Mouse (Mus musculus): ENCODE measurements around the gene Slc2a9. TPM values are rescaled to one million over a fixed set of nuclear protein-coding genes. Genes with fewer than 3 reads are reported as not detected.

The Slc2a9 gene
- polyA plus RNA-seq, 1 experiment from 2014 or later = 1.8 TPM

DNA sequence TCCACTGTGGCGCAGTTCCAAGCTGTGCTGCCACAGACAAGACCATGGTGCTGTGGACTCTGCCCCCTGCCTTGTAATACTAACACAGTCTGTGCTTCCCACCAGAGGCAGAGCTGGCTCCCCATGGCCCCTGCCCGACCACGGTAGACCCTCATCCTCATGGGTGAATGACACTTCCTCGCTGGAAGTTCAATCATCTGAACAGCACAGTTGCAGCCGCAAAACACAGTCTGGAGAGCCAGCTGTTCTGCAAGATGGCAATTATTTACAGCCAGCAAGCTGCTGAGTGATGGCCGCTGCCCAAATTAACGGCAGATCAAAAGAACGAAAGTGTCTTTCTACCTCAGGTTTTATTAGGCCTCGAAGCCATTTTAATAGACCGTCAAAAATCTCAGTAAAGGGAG lies 114.5 kb downstream of the Slc2a9 start:
- ATAC-seq = no peak
- Histone ChIP-seq H3K4me2 (replicated peaks) (no peak overlapping the region), H3K36me3 (no peaks in the 10 kb centered on the region), H3K9ac (no peak overlapping the region), H3K9me3 (no peaks in the 10 kb centered on the region), H3K4me3 (replicated peaks) (no peak overlapping the region), H3K27me3 (replicated peaks) (no peaks in the 10 kb centered on the region), H3K4me1 (replicated peaks) (no peaks in the 10 kb centered on the region), H3K27ac (no peak overlapping the region)
- 29% methylated on average over 10 of the region's 10 CpGs for WGBS

DNA sequence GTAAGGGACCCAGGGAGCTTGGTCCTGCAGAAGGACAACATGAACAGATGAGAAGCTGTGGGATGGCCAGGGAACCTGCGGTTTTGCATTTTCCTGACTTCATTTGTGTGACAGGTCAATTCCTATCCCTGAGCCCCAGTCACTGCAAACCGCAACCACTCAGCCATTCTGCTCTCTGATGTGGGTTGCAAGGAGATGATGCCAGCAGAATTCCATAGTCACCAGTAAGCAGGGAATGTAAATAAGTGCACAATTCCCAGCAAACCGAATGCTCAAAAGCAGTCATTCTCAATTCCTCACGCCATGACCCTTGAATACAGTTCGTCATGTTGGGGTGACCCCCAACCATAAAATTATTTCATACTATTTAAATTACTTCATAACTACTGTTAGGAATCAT lies 123.0 kb downstream of the Slc2a9 start:
- Histone ChIP-seq H3K9me3 (no peaks in the 10 kb centered on the region), H3K36me3 (no peaks in the 10 kb centered on the region), H3K4me1 (replicated peaks) (no peaks in the 10 kb centered on the region), H3K27ac (no peak overlapping the region), H3K4me2 (replicated peaks) (no peak overlapping the region), H3K9ac (no peak overlapping the region), H3K4me3 (replicated peaks) (no peak overlapping the region), H3K27me3 (replicated peaks) (no peaks in the 10 kb centered on the region)
- ATAC-seq = no peak
- 95% methylated on average over 5 of the region's 5 CpGs for WGBS

DNA sequence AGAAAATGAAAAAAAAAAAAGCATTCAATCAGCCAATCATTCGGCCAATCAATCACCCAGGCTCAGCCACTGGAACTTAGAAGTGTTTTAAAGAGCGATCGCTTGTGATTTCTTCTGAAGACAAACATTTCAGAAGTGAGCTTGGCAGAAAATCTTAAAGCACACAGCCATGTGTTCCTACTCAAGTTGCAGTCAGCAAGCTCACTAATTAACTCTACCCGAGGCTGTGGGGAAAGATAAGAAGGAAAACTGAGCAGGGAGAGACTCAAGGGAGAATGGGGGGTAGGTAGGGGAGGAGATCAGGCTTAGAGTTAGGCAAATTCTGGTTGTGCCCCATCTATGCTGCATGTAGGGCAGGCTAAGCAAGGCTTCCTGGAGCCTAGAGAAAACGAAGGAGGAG lies 130.6 kb downstream of the Slc2a9 start:
- no peak for ATAC-seq
- Histone ChIP-seq H3K27me3 (replicated peaks) (no peaks in the 10 kb centered on the region), H3K9me3 (no peaks in the 10 kb centered on the region), H3K9ac (no peak overlapping the region), H3K4me1 (replicated peaks) (no peaks in the 10 kb centered on the region), H3K4me3 (replicated peaks) (no peak overlapping the region), H3K4me2 (replicated peaks) (no peak overlapping the region), H3K27ac (no peak overlapping the region), H3K36me3 (no peaks in the 10 kb centered on the region)
- WGBS = 31% methylated on average over 5 of the region's 5 CpGs

DNA sequence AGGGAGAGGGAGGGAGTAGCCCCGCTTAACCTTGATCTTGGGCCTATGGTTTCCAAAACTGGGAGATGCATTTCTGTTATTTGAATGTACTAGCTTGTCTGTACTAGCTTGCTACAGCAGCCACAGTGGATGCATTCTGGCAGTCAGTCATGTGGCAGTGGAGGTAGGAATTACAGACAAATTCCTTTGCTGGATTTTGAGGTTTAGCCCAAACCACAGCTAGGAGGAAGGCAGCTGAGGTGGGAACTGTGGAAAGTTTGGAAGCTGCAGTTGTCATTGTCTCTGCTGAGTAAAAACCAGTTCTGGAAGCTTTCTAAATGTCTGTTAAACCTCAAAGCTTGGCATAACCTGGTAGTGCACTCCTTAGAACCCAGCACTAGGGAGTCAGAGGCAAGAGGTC lies 131.6 kb downstream of the Slc2a9 start:
- no peak overlapping the region for H3K4me2 ChIP-seq (replicated peaks)
- no peaks in the 10 kb centered on the region for H3K36me3 ChIP-seq
- H3K27ac ChIP-seq = no peak overlapping the region
- H3K4me3 ChIP-seq (replicated peaks) = no peak overlapping the region
- H3K4me1 ChIP-seq (replicated peaks) = peaks cover 8% of the 10 kb centered on the region
- WGBS = 69% methylated on average over 1 of the region's 1 CpGs
- no peaks in the 10 kb centered on the region for H3K27me3 ChIP-seq (replicated peaks)
- no peak overlapping the region for H3K9ac ChIP-seq
- no peak for ATAC-seq
- no peaks in the 10 kb centered on the region for H3K9me3 ChIP-seq

DNA sequence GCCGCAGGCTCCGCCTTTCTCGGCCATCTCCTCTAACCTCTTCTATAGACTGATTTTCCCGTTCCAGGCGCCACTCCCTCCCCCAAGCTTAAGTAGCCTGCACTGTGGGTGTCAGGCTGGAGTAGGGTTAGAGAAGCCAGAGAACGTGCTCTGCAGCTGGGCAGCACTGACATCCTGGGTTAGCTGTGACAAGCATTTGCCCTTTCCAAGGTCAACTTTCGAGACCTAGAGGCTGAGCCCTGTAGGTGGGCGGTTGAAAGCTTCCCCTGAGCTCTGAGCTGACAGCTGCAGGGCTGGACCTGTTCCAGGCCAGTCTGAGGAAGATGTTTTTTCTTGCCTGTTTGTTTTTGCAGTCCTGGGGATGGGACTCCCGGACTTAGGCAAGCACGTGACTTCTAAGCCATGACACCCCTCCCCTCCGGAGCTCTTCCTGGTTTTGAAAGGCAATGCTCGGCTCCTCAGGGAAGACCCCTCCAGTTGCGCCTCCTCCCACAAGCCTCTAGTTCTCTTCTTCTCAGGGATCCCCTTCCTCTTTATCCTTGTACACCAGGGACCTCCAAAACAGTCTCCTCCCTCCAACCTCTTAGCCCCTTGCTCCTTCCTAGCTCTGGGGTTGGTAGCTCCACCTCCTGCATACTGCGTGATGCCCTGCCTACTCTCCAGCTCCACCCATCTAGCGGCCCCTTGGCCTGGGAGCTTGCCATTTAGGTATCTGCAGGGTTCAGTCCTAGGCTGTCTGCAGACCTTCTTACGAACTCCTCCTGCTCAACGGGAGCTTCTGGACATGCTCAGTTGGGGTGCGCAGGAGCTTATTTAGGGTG lies 136.1 kb downstream of the Slc2a9 start:
- H3K4me2 ChIP-seq (replicated peaks) = peak overlapping the region; percentile 64
- ATAC-seq = peak; percentile 85
- H3K36me3 ChIP-seq = no peaks in the 10 kb centered on the region
- H3K27me3 ChIP-seq (replicated peaks) = no peaks in the 10 kb centered on the region
- WGBS = 9% methylated on average over 18 of the region's 18 CpGs
- H3K9ac ChIP-seq = peak overlapping the region; percentile 24; the same call in 1 of the 2 replicates
- H3K27ac ChIP-seq = peak overlapping the region; percentile 60
- peak overlapping the region; percentile 34 for H3K4me3 ChIP-seq (replicated peaks)
- peaks cover 10% of the 10 kb centered on the region for H3K4me1 ChIP-seq (replicated peaks)
- H3K9me3 ChIP-seq = no peaks in the 10 kb centered on the region

DNA sequence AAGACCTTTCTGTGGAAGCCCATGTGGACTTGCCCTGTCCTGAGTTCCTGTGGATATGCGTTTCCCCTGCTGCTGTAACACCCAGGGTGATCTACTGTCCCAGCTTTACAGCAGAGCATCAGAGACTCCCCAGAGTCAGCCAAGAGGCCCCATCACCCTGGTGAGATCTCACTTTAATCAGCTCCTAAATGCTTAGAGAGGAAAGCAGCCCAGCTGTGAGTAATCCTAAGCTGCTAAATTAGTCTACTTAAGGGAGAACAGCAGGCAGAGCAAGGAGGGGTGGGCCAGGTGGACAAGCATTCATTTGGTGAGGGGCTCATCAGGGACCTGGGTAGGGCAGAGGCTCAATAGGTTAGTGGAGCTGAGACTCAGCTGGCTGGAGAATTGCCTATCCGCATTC lies 137.4 kb downstream of the Slc2a9 start:
- no peaks in the 10 kb centered on the region for H3K36me3 ChIP-seq
- no peak overlapping the region for H3K9ac ChIP-seq
- peaks cover 10% of the 10 kb centered on the region for H3K4me1 ChIP-seq (replicated peaks)
- H3K27me3 ChIP-seq (replicated peaks) = no peaks in the 10 kb centered on the region
- no peak overlapping the region for H3K4me3 ChIP-seq (replicated peaks)
- no peak overlapping the region for H3K4me2 ChIP-seq (replicated peaks)
- H3K27ac ChIP-seq = no peak overlapping the region
- no peak for ATAC-seq
- H3K9me3 ChIP-seq = no peaks in the 10 kb centered on the region
- WGBS = 62% methylated on average over 2 of the region's 2 CpGs

DNA sequence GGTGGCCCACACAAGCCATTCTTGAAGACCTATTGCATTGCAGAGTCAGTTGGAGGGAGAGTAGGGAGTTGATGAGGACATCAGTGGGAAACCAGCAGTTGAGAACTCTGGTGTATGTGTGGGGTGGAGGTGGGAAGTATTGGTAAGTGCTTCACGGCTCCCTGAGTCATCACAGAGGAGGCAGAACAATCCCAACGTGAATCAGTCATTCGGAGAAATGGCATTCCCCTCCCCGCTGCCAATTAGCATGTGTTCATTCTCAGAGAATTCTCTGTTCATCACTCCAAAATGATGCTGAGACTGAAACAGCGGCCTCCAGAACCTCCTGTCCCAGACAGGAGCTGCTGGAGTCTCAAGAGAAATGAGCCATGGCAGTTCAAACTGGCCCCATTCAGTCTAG lies 138.5 kb downstream of the Slc2a9 start:
- Histone ChIP-seq H3K9ac (no peak overlapping the region), H3K4me3 (replicated peaks) (no peak overlapping the region), H3K9me3 (no peaks in the 10 kb centered on the region), H3K4me1 (replicated peaks) (peaks cover 10% of the 10 kb centered on the region), H3K27ac (no peak overlapping the region), H3K27me3 (replicated peaks) (no peaks in the 10 kb centered on the region), H3K4me2 (replicated peaks) (no peak overlapping the region), H3K36me3 (no peaks in the 10 kb centered on the region)
- 78% methylated on average over 5 of the region's 5 CpGs for WGBS
- no peak for ATAC-seq

DNA sequence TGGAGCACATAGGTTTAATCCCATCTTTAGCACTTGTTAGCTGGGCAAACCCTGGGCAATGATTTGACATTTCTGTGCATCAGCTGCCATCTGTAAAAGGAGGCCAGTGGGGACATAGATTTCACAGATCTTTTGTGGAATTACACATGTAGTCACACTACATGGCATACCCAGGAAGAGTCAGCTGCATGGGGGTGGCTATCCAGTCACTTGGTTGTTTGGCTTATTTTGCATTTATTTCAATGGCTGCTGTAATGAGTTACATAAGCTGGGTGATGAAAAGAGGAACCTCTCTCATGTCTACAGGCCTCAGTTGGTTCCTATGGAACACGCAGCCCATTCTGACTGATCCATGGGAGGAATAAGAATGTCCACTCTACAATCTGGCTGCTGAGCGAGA lies 143.2 kb downstream of the Slc2a9 start:
- 80% methylated on average over 2 of the region's 2 CpGs for WGBS
- no peak overlapping the region for H3K4me3 ChIP-seq (replicated peaks)
- no peak for ATAC-seq

DNA sequence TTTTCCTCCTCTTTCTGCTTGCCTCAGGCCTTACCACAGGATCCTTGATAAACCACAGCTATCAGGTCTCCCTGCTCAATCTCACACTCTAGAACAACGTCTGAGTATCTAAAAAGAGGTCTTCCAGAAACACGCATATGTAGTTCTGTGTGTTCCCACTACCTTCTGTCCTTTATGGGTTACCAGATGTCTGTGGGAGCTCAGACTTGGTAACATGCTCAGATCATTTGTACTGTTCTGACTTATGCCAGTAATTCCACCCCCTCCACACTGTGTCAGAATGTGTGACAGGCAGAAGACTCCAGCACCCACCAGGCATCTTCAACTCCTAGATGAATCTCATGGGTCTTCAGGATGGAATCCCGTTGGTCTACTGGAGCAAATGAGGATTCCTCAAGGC lies 146.0 kb downstream of the Slc2a9 start:
- H3K27me3 ChIP-seq (replicated peaks) = no peaks in the 10 kb centered on the region
- no peak overlapping the region for H3K4me2 ChIP-seq (replicated peaks)
- 84% methylated on average over 3 of the region's 3 CpGs for WGBS
- H3K9me3 ChIP-seq = no peaks in the 10 kb centered on the region
- H3K27ac ChIP-seq = no peak overlapping the region
- no peaks in the 10 kb centered on the region for H3K36me3 ChIP-seq
- no peak for ATAC-seq
- H3K4me3 ChIP-seq (replicated peaks) = no peak overlapping the region
- no peaks in the 10 kb centered on the region for H3K4me1 ChIP-seq (replicated peaks)
- H3K9ac ChIP-seq = no peak overlapping the region

More for the DNA sequence above, 143.2 kb downstream of the Slc2a9 start:
- H3K9ac ChIP-seq = no peak overlapping the region
- H3K4me2 ChIP-seq (replicated peaks) = no peak overlapping the region
- H3K27ac ChIP-seq = no peak overlapping the region
- H3K27me3 ChIP-seq (replicated peaks) = no peaks in the 10 kb centered on the region
- no peaks in the 10 kb centered on the region for H3K9me3 ChIP-seq
- no peaks in the 10 kb centered on the region for H3K4me1 ChIP-seq (replicated peaks)
- no peaks in the 10 kb centered on the region for H3K36me3 ChIP-seq

DNA sequence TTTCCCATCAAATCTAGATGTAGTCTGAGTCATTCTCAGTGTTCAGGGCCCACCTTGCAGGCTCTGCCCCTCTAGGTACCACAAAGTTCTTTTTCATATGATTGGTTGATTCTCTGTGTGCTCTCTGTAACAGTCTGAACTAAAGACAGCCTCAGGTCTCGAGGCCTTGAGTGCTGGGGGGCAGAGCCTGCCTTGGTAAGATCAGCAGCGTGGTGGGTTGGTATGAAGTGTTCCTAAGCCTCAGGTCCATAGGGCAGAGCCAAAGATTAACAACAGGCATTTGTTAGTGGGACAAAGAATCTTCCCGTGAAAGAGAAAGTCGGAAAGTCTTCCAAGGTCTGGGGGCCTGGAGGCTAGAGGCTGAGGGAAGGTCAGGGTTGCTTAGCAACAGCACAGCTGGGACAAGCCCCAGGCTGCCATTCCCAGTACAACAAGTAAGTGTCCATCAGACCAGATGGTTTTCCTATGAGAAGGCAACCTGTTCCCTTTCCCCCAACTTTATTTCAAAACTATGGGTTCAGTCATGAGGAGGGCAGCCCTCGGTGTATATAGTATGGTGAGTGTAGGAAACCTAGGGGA lies 152.5 kb downstream of the Slc2a9 start:
- Histone ChIP-seq H3K27me3 (replicated peaks) (no peaks in the 10 kb centered on the region), H3K4me2 (replicated peaks) (no peak overlapping the region), H3K36me3 (no peaks in the 10 kb centered on the region), H3K27ac (no peak overlapping the region), H3K9ac (no peak overlapping the region), H3K4me1 (replicated peaks) (no peaks in the 10 kb centered on the region), H3K9me3 (no peaks in the 10 kb centered on the region), H3K4me3 (replicated peaks) (no peak overlapping the region)
- WGBS = 49% methylated on average over 5 of the region's 5 CpGs
- ATAC-seq = no peak

DNA sequence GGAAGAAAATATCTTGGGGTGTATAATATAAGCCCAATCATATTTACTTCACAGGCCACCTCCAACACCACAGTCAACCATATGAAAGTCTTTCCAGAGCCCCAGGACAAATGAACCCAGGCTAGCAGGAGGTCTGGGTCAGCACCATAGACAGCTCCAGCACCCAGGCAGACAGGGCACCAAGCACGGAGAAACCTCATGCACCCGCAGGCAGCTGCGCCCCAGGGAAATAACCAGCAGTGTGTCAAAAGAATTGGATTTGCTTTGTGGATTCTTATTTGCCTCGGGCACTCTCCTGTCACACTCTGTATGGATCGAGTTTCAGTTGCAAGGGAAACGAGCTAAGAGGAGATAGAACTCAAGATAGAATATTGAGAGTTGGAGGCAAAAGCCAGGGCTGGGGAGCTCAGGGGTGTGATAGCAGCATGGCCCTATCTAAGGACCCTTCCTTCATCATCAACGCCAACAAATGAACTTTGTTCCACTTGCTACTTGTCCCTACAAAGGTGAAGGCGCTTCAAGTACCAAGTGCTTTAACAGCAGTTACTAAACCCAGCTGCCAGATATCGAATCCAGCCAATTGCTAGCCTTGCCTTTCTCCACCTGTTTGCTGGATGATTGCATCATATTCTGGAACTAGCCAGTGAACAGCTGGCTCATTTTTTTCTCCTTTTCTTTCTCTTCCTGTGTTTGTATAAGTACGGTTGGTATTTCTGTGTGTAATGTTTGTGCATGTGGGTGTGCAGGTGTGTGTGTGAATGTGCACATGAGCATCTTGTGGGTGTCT lies 156.1 kb downstream of the Slc2a9 start:
- Histone ChIP-seq H3K27ac (no peak overlapping the region), H3K9me3 (no peaks in the 10 kb centered on the region), H3K4me3 (replicated peaks) (no peak overlapping the region), H3K27me3 (replicated peaks) (no peaks in the 10 kb centered on the region), H3K4me1 (replicated peaks) (no peaks in the 10 kb centered on the region), H3K36me3 (no peaks in the 10 kb centered on the region), H3K9ac (no peak overlapping the region), H3K4me2 (replicated peaks) (no peak overlapping the region)
- 30% methylated on average over 10 of the region's 10 CpGs for WGBS
- no peak for ATAC-seq

DNA sequence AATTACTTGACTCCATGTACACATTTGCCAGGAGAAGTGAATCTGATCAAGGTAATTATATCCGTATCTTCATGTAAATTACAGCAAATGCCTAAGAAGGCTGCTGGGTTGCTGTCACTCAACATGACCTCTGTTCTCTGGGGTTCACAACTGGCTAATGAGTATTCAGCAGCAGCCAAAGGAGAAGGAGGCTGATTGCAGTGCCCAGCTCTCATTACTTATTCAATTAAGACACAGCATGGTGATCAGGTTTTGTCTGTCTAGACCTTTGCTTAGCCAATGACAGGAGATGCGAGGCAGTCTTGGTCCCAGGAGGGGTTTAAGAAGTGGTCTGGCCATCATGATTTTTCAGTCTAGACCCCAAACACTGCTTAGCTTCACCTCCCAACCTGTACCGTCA lies 159.8 kb downstream of the Slc2a9 start:
- H3K9me3 ChIP-seq = no peaks in the 10 kb centered on the region
- H3K27ac ChIP-seq = no peak overlapping the region
- no peaks in the 10 kb centered on the region for H3K27me3 ChIP-seq (replicated peaks)
- 78% methylated on average over 3 of the region's 3 CpGs for WGBS
- no peak for ATAC-seq
- H3K4me2 ChIP-seq (replicated peaks) = no peak overlapping the region
- no peak overlapping the region for H3K4me3 ChIP-seq (replicated peaks)
- H3K36me3 ChIP-seq = no peaks in the 10 kb centered on the region
- no peaks in the 10 kb centered on the region for H3K4me1 ChIP-seq (replicated peaks)
- no peak overlapping the region for H3K9ac ChIP-seq
